Mouse (Mus musculus): ENCODE measurements around the gene Spag6l.

DNA sequence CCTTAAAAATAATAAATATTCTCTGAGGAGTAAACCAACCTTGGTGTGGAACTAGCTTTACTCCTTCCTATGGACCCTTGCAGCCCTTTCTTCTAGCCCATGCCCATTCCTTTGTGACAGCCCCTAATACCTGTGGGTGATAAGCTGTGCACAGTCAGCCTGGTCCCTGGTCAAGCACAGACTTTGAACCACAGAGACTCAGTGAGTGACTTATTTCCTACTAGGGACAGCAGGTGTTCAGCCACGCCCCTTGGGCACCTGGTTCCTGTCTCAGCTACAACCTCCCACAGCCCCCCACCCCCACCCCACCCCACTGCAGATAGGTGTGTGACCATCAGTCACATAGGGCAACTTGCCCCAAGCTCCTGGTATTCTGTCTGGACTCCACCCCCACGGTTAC lies 22.9 kb downstream of the Spag6l start:
- TF ChIP-seq CTCF (conservative IDR thresholded peaks at IDR 0.05; ENCODE audit: low read length) (no peak), POU5F1 (IDR thresholded peaks at IDR 0.05; ENCODE audit: borderline replicate concordance, low read length) (no peak)
